Mouse (Mus musculus): ENCODE measurements at regions not wholly inside any gene's neighbourhood (a gene's known extent, or its start where the extent isn't known, plus 50 kb on each side); places are given as distances from the start of the nearest gene placed in this dataset.

DNA sequence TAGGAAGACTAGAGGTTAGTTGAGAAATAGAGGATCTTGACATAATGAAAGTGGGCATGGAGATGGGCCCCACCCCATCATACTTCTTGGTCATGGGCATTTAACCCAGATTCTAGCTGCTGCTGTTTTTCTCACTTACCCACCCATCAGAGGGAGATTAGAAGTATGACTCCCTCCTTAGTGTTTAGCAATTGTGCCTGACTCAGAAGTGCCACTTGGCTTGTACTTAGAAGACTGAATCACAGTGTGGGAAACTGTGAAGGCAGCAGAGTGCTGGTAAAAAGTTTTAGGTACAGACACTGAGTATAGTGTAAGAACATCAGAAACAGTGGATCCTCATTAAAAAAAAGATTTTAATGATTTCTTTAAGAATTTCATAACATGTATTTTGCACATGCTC lies 100.5 kb downstream of the Edem1 start:
- no peak for TF ChIP-seq CTCF (conservative IDR thresholded peaks at IDR 0.05; ENCODE audit: insufficient read depth, insufficient read length, low read depth, low read length)
- no peak for TF ChIP-seq POLR2A (IDR thresholded peaks at IDR 0.05; ENCODE audit: low read depth, low read length)
